Mouse (Mus musculus) layer of hippocampus, adult 11-12 months (tissue): ENCODE measurements at regions not wholly inside any gene's neighbourhood (a gene's known extent, or its start where the extent isn't known, plus 50 kb on each side); places are given as distances from the start of the nearest gene placed in this dataset.
"Not testable (repeated sequence)": the region's sequence is repeated elsewhere in the genome, so short reads cannot be mapped to it uniquely, and the experiment has no call there.

ENCODE experiments used
- DNase-seq: peaks from one replicate; pipeline ENCODE4 v3.0.0; 2022; ENCODE audit warnings: low spot score

DNA sequence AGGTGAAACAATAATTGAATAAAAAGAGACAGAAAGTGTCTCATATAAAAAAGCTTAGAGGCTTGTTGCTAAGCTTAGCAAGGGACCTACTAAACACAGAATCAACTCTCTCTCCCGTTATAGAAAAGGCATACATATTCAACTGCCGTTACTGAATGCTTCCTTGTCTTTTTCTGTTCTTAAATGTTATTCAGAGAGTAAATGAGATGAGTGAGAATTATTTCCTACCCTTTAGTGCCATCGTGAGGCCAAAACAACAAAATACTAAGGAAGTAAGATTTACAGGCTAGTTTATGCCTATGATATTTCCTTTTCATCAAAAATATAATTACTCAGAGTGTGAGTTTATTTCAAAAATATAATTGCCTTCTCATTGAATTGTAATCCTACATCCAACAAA, 686.6 kb upstream of the 1700008P02Rik start:
- DNase-seq, result peak; percentile 19

DNA sequence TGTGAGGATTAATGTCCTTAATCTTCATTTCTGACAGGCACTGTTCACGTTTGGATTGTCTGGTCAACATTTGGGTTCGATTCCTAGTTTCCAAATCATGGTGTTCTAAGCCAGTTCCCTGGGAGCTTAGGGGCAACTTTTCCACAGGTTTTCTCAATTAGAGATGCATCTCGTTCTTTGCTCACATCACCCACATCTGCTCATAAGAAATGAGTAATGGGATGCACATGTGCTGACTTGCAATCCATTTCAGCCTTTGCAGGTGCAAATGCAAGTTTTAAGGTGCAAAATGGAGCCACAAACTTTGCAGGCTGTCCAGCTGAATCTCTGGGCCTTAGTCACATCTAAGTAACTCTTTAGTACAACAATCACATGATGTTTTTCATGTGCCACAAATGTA, 678.3 kb upstream of the 1700008P02Rik start:
- DNase-seq, result no peak

DNA sequence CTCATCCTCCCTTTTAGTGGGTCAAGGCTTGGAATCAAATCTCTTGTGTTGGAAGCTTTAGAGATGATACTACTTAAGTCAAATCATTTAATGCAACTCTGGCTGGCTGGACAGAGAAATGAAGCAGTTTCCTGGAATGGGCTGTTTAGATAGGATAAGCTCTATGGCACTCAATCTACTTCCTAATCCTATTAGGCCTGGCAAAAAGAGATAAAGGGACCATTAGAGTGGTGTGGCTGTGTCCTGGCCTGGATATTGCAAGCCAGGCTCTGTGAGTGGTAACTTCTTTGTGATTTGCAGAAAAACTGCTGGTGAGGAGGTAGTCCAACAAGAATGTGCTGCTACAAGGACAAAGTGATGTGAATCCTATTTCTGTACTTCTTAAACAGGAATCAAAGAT, 670.8 kb upstream of the 1700008P02Rik start:
- DNase-seq, result no peak

DNA sequence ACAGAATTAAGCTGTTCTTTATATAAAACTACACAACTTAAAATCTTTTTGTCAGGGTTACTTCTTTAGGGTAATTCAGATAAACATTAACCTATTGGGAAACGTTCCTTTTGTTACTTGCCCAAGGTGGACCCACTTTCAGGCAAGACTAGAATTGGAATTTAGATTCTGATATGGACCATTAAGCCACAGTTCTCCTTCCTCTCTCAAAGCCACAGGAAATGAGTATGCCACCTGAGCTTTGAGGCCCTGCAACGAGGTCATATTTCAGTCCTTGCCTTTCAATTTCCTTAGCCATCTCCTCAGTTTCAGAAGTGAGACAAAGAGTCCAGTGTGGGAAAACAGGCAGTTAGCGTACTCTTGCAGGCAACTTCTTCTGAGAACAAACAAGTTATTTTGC, 637.3 kb upstream of the 1700008P02Rik start:
- DNase-seq, result no peak

DNA sequence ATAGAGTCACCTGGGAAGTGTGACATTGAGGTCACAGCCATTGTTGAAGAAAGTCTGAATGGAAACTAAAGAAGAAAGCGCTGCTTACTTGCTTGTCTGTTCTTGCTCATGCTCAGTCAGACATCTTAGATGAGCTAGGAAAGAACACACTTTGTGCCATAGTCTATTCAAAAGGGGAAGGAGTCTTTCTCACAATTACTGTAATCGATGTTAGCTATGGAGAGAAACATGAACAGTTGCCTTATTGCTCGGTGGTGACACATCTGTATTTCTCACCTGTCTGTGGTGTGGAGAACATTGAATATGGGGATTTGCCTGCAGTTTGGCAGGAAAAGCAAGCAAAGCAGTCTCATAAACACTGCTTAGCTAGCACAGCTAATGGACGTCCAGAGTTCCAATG, 628.1 kb upstream of the 1700008P02Rik start:
- DNase-seq, result no peak

DNA sequence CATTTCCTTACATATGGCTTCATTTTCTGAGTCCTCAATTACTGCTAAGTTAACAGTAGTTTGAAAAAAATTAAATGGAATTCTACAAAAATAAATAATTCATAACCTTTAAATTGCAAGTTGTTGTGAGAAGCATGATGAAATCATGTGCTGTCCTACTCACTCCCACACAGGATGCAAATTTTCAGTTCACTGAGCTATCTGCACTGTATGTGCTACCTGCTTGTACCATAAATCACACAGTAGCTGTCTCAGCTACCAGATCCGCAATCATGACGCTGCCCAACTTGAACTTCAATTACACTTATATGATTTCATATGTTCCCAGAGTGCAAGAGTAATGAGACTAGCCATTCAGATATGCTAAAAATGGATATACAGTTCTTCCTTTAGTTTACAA, 609.5 kb upstream of the 1700008P02Rik start:
- no peak for DNase-seq

DNA sequence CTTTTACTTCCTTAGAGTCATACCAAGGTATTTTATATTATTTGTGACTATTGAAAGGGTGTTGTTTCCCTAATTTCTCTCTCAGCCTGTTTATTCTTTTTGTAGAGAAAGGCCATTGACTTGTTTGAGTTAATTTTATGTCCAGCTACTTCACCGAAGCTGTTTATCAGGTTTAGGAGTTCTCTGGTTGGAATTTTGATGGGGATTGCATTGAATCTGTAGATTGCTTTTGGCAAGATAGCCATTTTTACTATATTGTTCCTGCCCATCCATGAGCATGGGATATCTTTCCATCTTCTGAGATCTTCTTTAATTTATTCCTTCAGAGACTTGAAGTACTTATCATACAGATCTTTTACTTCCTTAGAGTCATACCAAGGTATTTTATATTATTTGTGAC, 568.3 kb upstream of the 1700008P02Rik start:
- DNase-seq, result not testable (repeated sequence)

DNA sequence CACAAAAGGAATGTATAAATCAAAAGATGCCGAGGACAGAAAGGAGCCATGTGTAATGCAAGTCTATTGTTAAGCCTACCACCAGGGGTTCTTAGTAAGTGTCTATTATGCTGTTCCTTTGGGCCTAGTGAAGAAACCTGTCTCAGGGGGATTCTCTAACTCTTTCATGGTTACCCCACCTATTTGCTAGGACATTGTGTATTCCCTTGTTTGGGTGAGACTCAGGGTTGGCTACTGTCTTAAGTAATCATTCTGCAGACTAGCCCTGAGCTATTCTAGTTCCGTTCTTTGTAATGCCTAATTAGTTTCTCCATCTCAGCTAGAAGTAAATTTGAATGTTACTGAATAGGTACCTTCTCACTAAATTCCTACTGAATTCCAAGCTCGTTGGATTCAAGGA, 546.4 kb upstream of the 1700008P02Rik start:
- DNase-seq, result no peak

DNA sequence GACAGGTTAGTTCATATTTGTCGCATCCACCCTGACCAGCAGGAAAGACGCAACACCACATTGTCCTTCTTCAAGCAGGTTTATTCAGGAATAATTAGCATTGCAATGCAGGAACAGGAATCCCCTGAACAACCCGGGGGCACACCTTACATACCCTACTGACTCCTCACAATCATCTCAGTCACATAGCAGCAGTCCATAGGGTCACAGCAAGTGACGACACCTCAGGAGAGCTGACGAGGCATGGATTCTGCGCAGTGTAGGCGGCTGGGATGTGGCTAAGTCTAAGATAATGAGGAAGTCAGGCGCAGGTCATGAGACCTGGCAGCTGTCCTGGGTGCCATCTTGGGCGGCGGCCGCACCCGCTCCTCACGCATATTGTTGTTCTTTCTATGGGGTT, 518.8 kb upstream of the 1700008P02Rik start:
- DNase-seq, result no peak

DNA sequence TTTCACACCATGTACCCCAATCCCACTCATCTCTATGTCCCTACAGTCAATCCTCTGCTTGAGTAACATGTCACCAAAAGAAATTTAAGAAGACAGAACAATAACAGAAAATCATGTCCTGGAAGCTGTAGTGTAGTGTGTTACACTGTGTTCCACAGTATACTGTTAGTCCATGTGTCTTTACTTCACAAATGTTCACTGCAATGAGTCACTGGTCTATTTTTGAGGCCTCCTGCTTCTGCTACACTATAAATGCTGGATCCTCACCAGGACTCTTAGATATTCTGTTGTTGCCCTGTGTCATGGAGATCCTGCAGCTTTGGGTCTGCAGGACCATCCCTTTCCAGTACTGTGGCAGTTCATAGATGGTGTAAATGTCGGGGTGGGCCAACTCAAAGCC, 514.5 kb upstream of the 1700008P02Rik start:
- DNase-seq, result peak; percentile 4
